Mouse (Mus musculus) brain, embryonic 14.5 days (tissue): ENCODE measurements around the gene Olfr583. TPM values are rescaled to one million over a fixed set of nuclear protein-coding genes. Genes with fewer than 3 reads are reported as not detected.

Source experiments
- DNase-seq: peaks from one replicate; pipeline ENCODE4 v3.0.0-alpha.2; 2011; ENCODE audit warnings: low read depth
- CTCF ChIP-seq: fragments of 200-500 bp; IDR thresholded peaks from 2 replicates; pipeline ENCODE4 v1.5.1; 2012; ENCODE audit warnings: inconsistent platforms, mild to moderate bottlenecking, moderate library complexity, borderline replicate concordance; ENCODE audit not compliant: insufficient read depth, insufficient read length; ENCODE audit errors: extremely low read depth
- POLR2A ChIP-seq: fragments of 200-500 bp; IDR thresholded peaks from 2 replicates; pipeline ENCODE4 v1.6.1; 2012; ENCODE audit warnings: mild to moderate bottlenecking, inconsistent platforms, borderline replicate concordance; ENCODE audit not compliant: poor library complexity, insufficient read depth, insufficient read length, severe bottlenecking; ENCODE audit errors: extremely low read depth
- polyA plus RNA-seq: library from polyadenylated mRNA; depleted of rRNA; stranded (reverse); fragments of >200 nt; gene quantifications from 2 replicates; pipeline ENCODE4 v1.2.3, GENCODE M21; 2012; rRNA removed

Gene Olfr583
- polyA plus RNA-seq: not detected in 2 replicates

DNA sequence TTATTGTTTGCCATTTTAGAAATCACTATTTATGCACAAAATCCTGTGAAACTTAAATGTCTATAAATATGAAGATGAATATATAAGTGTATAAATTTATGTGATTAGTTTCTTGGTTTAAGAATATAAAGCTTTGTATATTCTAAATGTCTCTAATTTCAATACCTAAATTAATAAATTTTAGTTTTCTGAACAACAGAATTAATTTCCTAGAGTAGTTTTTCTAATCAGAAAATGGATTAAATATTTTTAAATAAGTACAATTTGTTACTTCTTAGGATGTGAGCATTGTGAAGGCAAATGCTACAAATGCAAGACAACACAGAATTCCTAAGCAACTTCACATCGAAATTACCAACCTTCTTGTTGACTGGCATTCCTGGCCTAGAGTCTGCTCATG, at the start of gene Olfr583:
Olfr583 (plus strand) TSS at position 301 of the 400 bp plus-strand sequence.
- no peak for DNase-seq
- TF ChIP-seq CTCF (no peak), POLR2A (no peak)

DNA sequence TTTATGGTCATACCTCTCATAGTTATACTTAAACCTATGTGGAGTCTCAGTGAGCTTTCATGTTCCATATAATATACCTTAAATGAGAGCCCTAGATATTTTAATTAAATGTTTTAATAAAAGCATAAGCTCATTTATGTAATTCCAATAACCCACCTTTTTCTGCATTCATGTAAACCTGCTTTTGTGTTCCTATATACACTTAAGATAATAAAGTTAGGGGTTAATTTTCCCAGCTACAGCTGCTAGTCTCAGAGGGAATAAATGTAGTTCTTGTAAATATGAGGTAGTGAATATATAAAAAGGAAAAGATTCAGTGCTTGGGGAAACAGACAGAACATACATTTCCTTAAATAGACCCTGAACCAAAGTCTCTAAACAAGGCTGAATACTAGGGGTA, 13.4 kb upstream of the Olfr583 start, which contains the start of gene Olfr582:
Olfr582 (plus strand) TSS at position 301 of the 400 bp plus-strand sequence.
- DNase-seq: no peak

DNA sequence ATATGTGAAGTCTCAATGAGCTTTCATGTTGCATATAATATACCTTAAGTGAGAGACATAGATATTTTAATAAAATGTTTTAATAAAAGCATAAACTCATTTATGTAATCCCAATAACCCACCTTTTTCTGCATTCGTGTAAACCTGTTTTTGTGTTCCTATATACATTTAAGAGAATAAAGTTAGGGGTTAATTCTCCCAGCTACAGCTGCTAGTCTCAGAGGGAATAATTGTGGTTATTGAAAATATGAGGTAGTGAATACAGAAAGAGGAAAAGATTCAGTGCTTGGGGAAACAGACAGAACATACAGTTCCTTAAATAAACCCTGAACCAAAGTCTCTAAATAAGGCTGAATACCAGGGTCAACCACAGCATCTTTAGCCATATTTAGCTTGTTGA, 30.5 kb downstream of the Olfr583 start, which contains the start of gene Olfr584:
Olfr584 (plus strand) TSS at position 301 of the 400 bp plus-strand sequence.
- TF ChIP-seq CTCF (no peak), POLR2A (no peak)
- DNase-seq: no peak

More for the DNA sequence above, 13.4 kb upstream of the Olfr583 start, which contains the start of gene Olfr582:
- TF ChIP-seq CTCF: no peak
- no peak for TF ChIP-seq POLR2A

DNA sequence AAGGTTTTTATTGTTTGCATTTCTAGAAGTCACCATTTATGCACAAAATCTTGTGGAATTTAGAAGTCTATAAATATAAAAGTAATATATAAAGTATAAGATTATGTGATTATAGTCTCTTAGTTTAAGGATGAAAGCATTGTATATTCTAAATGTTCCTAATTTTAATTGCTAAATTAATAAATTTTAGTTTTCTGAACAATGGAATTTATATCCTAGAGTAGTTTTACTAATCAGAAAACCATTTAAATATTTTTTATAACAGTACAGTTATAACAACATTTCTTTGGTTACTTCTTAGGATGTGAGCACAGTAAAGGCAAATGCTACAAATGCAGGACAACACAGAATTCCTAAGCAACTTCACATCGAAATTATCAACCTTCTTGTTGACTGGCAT, 46.3 kb downstream of the Olfr583 start, which contains the start of gene Olfr585:
Olfr585 (plus strand) TSS at position 301 of the 400 bp plus-strand sequence.
- no peak for DNase-seq
- no peak for TF ChIP-seq CTCF
- TF ChIP-seq POLR2A: no peak

Other genes starting within 250 kb of the Olfr583 start
- not detected in 2 replicates for gene Olfr564, start 247.8 kb upstream of the Olfr583 start, polyA plus RNA-seq
- not detected in 2 replicates for gene Olfr566, start 192.5 kb upstream of the Olfr583 start, polyA plus RNA-seq
- not detected in 2 replicates for gene Olfr568, start 174.2 kb upstream of the Olfr583 start, polyA plus RNA-seq
- not detected in 2 replicates for gene Olfr569, start 160.4 kb upstream of the Olfr583 start, polyA plus RNA-seq
- not detected in 2 replicates for gene Olfr570, start 156.7 kb upstream of the Olfr583 start, polyA plus RNA-seq
- not detected in 2 replicates for gene Olfr571, start 133.8 kb upstream of the Olfr583 start, polyA plus RNA-seq
- gene Olfr572, start 126.9 kb upstream of the Olfr583 start, polyA plus RNA-seq: not detected in 2 replicates
- gene Olfr573-ps1, start 108.7 kb upstream of the Olfr583 start, polyA plus RNA-seq: not detected in 2 replicates
- gene Olfr574, start 102.8 kb upstream of the Olfr583 start, polyA plus RNA-seq: 0.08 TPM in 1 of 2 replicates, not detected in the other
- not detected in 2 replicates for gene Olfr575, start 92.5 kb upstream of the Olfr583 start, polyA plus RNA-seq
- gene Olfr576, start 88.6 kb upstream of the Olfr583 start, polyA plus RNA-seq: not detected in 2 replicates
- gene Olfr577, start 75.4 kb upstream of the Olfr583 start, polyA plus RNA-seq: not detected in 2 replicates
- gene Olfr578, start 62.0 kb upstream of the Olfr583 start, polyA plus RNA-seq: not detected in 2 replicates
- gene Olfr582, start 13.3 kb upstream of the Olfr583 start, polyA plus RNA-seq: not detected in 2 replicates
- not detected in 2 replicates for gene Olfr584, start 30.6 kb downstream of the Olfr583 start, polyA plus RNA-seq
- gene Olfr585, start 46.4 kb downstream of the Olfr583 start, polyA plus RNA-seq: not detected in 2 replicates
- gene Olfr586, start 74.3 kb downstream of the Olfr583 start, polyA plus RNA-seq: not detected in 2 replicates
- not detected in 2 replicates for gene Olfr588-ps1, start 89.6 kb downstream of the Olfr583 start, polyA plus RNA-seq
- not detected in 2 replicates for gene Olfr589, start 105.1 kb downstream of the Olfr583 start, polyA plus RNA-seq
- gene Olfr591, start 127.0 kb downstream of the Olfr583 start, polyA plus RNA-seq: not detected in 2 replicates
- gene Olfr592, start 133.5 kb downstream of the Olfr583 start, polyA plus RNA-seq: not detected in 2 replicates
- not detected in 2 replicates for gene Olfr593, start 160.6 kb downstream of the Olfr583 start, polyA plus RNA-seq
- gene Olfr594, start 165.7 kb downstream of the Olfr583 start, polyA plus RNA-seq: not detected in 2 replicates
- not detected in 2 replicates for gene Usp17ld, start 201.2 kb downstream of the Olfr583 start, polyA plus RNA-seq